Mouse (Mus musculus) retina, postnatal 1 day (tissue): ENCODE results near the gene Gm11361.

Experiments used
- DNase-seq: peaks from one replicate; pipeline ENCODE4 v3.0.0-alpha.2; 2012

Gm11361 gene

GRCm38 (mm10) chr13:28257228-28257627, at the start of gene Gm11361:
TSS of gene Gm11361 (plus strand) at chr13:28257528.
- no peak for DNase-seq

- DNase-seq = peak; percentile 17
These were observed 7.1 kb downstream of the Gm11361 start for GRCm38 (mm10) chr13:28264399-28264798.

- no peak for DNase-seq
These were observed 30.0 kb downstream of the Gm11361 start for GRCm38 (mm10) chr13:28287368-28287767.

- DNase-seq = no peak
These were observed 36.9 kb downstream of the Gm11361 start for GRCm38 (mm10) chr13:28294272-28294671.

GRCm38 (mm10) chr13:28294757-28295361, 37.5 kb downstream of the Gm11361 start:
- peak; percentile 50 for DNase-seq

GRCm38 (mm10) chr13:28295492-28295891, 38.2 kb downstream of the Gm11361 start:
- DNase-seq = peak; percentile 37

- DNase-seq = no peak
These were observed 39.8 kb downstream of the Gm11361 start for GRCm38 (mm10) chr13:28297098-28297497.

GRCm38 (mm10) chr13:28297577-28297976, 40.2 kb downstream of the Gm11361 start:
- DNase-seq = peak; percentile 41
